Mouse (Mus musculus) neural tube, embryonic 11.5 days (tissue): ENCODE results near the gene Acsl4. TPM values are rescaled to one million over a fixed set of nuclear protein-coding genes. Genes with fewer than 3 reads are reported as not detected.
A peak's percentile ranks its signal among the peaks of the same experiment; 100 is the strongest.

Source experiments
- ATAC-seq: fragments of 200-750 bp; cut with Nextera tagmentation; 2 replicates; pipeline ENCODE4 v1.8.0; 2017; ENCODE audit warnings: moderate number of reproducible peaks, mild to moderate bottlenecking, moderate TSS enrichment, moderate library complexity; ENCODE audit not compliant: insufficient read depth, low FRiP score, low TSS enrichment
- DNase-seq: peaks from one replicate; pipeline ENCODE4 v3.0.0-alpha.2; 2015; ENCODE audit warnings: low spot score
- H3K27ac ChIP-seq: fragments of 300-500 bp; sonication (generic); 2 replicates; pipeline ENCODE4 v1.5.1; 2014; ENCODE audit warnings: low read depth, mild to moderate bottlenecking, low read length
- H3K27me3 ChIP-seq: fragments of 300-500 bp; sonication (generic); 2 replicates; pipeline ENCODE4 v1.6.1; 2014; ENCODE audit warnings: mild to moderate bottlenecking, low read length, mixed read lengths; ENCODE audit not compliant: control insufficient read depth, insufficient read depth
- H3K36me3 ChIP-seq: fragments of 300-500 bp; sonication (generic); 2 replicates; pipeline ENCODE4 v1.6.1; 2014; ENCODE audit warnings: mild to moderate bottlenecking, low read length, moderate library complexity, mixed read lengths; ENCODE audit not compliant: control insufficient read depth, insufficient read depth
- H3K4me1 ChIP-seq: fragments of 300-500 bp; sonication (generic); 2 replicates; pipeline ENCODE4 v1.6.1; 2014; ENCODE audit warnings: low read length, mixed read lengths; ENCODE audit not compliant: control insufficient read depth, insufficient read depth
- H3K4me2 ChIP-seq: fragments of 300-500 bp; sonication (generic); 2 replicates; pipeline ENCODE4 v1.6.1; 2014; ENCODE audit warnings: low read depth, mild to moderate bottlenecking, moderate library complexity
- H3K4me3 ChIP-seq: fragments of 300-500 bp; sonication (generic); 2 replicates; pipeline ENCODE4 v1.5.1; 2014; ENCODE audit warnings: low read depth, low read length
- H3K9ac ChIP-seq: fragments of 300-500 bp; sonication (generic); 2 replicates; pipeline ENCODE4 v1.6.1; 2014; ENCODE audit warnings: mild to moderate bottlenecking, low read length
- H3K9me3 ChIP-seq: fragments of 300-500 bp; sonication (generic); 2 replicates; pipeline ENCODE4 v1.6.1; 2016; ENCODE audit warnings: low read length; ENCODE audit not compliant: control insufficient read depth
- WGBS: fragments of 180-500 bp; shearing (Covaris S2); extraction: QIAGEN DNeasy Blood & Tissue Kit; methylation state at CpG from one replicate; pipeline ENCODE4 v1.1.7; 2014; 5-methylcytosine and 5-hydroxymethylcytosine counted together
- polyA plus RNA-seq: library from polyadenylated mRNA; unstranded; fragments of >200 nt; fragmentation: Nextera tagmentation; extraction: Ambion mirVana; gene quantifications from 2 replicates; pipeline ENCODE4 v1.2.1, GENCODE M21; 2014

The Acsl4 gene
- polyA plus RNA-seq, 1 experiment from 2014 or later: 31.2 TPM

DNA sequence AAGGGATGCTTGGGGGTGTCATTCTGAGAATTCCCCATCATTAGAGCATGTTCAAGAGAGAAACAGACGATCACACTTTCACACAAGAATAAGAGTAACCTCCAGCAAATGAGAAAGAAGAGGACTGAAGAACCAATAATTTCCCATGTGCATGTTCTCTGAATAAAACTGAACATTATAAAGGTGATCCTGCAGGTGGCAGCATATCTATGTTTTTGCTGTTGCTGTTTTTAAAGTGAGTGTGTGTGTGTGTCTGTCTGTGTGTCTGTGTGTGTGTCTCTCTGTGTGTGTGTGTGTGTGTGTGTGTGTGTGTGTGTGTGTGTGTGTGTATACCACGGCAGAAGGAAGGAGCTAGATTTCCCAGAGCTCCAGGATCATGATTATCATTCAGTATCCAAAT is 64.6 kb downstream of the Acsl4 start:
- Histone ChIP-seq H3K36me3 (no peaks in the 10 kb centered on the region), H3K4me3 (no peak overlapping the region), H3K4me2 (no peak overlapping the region), H3K27ac (no peak overlapping the region), H3K9ac (no peak overlapping the region), H3K27me3 (no peaks in the 10 kb centered on the region), H3K9me3 (no peaks in the 10 kb centered on the region), H3K4me1 (no peaks in the 10 kb centered on the region)
- ATAC-seq (no peak), DNase-seq (no peak)
- 96% methylated on average over 1 of the region's 2 CpGs for WGBS

DNA sequence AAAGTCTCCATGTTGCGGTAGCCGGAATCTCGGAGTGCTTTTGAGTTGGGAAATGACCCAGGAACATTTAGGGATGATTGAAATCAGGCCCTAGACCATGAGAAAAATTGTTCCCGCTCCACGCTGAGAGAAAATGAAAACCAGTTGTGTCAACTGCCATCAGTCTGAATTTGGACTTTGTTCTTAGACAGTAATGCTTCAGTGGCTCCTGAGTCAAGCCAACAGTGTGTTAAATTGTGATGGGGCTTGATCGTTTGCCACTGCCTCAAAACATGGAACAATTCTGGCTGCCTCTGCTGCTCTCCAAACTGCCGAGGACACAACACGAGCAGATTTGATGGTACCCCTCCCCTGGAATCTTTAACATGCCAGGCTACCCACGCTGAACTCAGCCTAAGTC is 74.2 kb downstream of the Acsl4 start:
- no peaks in the 10 kb centered on the region for H3K36me3 ChIP-seq
- H3K9ac ChIP-seq: no peak overlapping the region
- H3K4me3 ChIP-seq: no peak overlapping the region
- ATAC-seq (no peak), DNase-seq (no peak)
- H3K9me3 ChIP-seq: no peaks in the 10 kb centered on the region
- H3K4me1 ChIP-seq: no peaks in the 10 kb centered on the region
- H3K27ac ChIP-seq: no peak overlapping the region
- H3K27me3 ChIP-seq: no peaks in the 10 kb centered on the region
- WGBS: 70% methylated on average over 9 of the region's 9 CpGs
- H3K4me2 ChIP-seq: no peak overlapping the region

GRCm38 (mm10) chrX:142315270-142315669 is 75.1 kb downstream of the Acsl4 start:
- H3K27me3 ChIP-seq: no peaks in the 10 kb centered on the region
- 73% methylated on average over 8 of the region's 8 CpGs for WGBS
- H3K4me2 ChIP-seq: no peak overlapping the region

DNA sequence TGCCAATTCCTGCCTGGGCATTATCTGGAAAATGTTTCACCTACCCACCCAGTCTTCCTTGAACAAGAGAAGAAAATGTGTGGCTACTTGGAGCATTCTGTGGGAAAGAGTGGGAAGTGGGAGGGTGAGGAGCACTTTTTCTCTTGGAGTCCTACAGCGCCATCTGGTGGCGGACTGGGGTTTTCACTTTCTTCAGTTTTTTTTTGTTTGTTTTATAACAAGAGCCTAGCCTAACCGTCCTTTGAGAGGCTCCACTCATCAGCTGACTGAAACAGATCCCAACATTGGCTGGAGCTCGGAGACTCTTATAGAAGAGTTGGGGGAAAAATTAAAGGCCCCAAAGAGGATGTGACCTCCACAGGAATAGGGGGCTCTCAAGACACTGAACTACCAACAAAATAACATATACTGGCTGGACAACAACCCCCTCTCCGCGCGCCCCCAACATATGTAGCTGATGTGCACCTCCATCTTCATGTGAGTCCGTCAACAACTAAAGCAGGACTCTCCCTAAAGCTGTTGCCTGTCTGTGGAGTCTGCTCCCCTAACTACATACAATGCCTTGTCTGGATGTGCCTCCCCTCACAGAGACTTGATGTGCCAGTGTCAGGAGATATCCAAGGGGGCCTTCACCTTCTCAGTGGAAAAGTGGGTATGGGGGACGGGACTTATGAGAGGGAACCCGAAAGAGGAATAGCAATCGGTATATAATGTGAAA is 75.9 kb downstream of the Acsl4 start:
- ATAC-seq: peak; percentile 35; the same call in 1 of the 2 replicates

More at GRCm38 (mm10) chrX:142315270-142315669, 75.1 kb downstream of the Acsl4 start:
- Histone ChIP-seq H3K4me3 (no peak overlapping the region), H3K27ac (no peak overlapping the region), H3K9me3 (no peaks in the 10 kb centered on the region), H3K36me3 (no peaks in the 10 kb centered on the region), H3K4me1 (no peaks in the 10 kb centered on the region), H3K9ac (no peak overlapping the region)
- DNase-seq: no peak
- no peak for ATAC-seq

GRCm38 (mm10) chrX:142310431-142310830 is 79.9 kb downstream of the Acsl4 start:
- H3K27ac ChIP-seq: no peak overlapping the region
- no peak overlapping the region for H3K4me2 ChIP-seq
- no peaks in the 10 kb centered on the region for H3K27me3 ChIP-seq
- no peak for ATAC-seq
- no peak overlapping the region for H3K4me3 ChIP-seq
- no peaks in the 10 kb centered on the region for H3K9me3 ChIP-seq
- H3K9ac ChIP-seq: no peak overlapping the region
- DNase-seq: no peak
- WGBS: 64% methylated on average over 5 of the region's 5 CpGs
- no peaks in the 10 kb centered on the region for H3K36me3 ChIP-seq
- H3K4me1 ChIP-seq: no peaks in the 10 kb centered on the region

More for the DNA sequence above, 75.9 kb downstream of the Acsl4 start:
- WGBS: 50% methylated on average over 11 of the region's 11 CpGs
- DNase-seq: peak; percentile 63
- H3K9me3 ChIP-seq: no peaks in the 10 kb centered on the region
- no peaks in the 10 kb centered on the region for H3K27me3 ChIP-seq
- H3K4me1 ChIP-seq: no peaks in the 10 kb centered on the region
- H3K4me2 ChIP-seq: no peak overlapping the region
- H3K4me3 ChIP-seq: no peak overlapping the region
- H3K36me3 ChIP-seq: no peaks in the 10 kb centered on the region
- no peak overlapping the region for H3K27ac ChIP-seq
- H3K9ac ChIP-seq: no peak overlapping the region

DNA sequence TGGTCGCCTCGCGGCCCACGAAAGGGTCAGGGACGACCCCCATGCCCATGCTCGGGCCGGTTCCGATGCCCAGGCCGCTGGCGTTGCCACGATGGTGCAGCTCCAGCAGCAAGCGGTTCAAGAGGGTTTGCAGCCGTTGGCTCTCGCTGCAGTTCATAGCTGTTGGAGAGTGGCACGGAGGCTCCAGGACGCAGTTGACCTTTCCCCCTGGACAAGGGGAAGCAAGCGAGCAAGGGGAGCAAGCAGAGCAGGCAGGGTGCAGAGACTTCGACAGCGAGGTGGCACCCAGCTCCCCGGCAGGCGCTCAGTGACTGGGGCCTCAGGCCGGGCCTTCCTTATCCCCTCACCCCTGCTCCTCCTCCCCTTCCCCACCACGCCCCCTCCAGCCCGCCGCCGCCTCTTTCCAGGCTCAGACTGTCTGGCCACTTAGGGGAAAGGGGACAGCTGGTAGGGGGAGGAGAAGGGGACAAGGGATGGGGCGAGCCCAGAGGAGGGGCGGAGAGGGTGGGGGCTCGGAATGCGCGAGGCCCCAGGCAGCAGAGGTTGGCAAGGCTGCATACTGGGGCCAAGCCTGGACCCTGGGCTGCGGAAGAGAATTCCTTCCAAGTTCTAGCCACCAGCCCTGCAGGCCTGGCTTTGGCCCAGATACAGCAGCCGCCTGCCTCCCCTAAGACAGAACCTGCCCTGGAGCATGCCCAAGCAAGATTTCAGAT is 84.3 kb downstream of the Acsl4 start, which contains the start of gene Kcne1l:
TSS of gene Kcne1l (minus strand) at position 426 of the 713 bp plus-strand sequence.
- Histone ChIP-seq H3K27ac (no peak within 1 kb of the TSS), H3K9ac (peak within 1 kb of the TSS; percentile 33), H3K4me3 (peak within 1 kb of the TSS; percentile 27), H3K27me3 (peaks cover 5% of the 10 kb centered on the region), H3K4me1 (no peaks in the 10 kb centered on the region), H3K9me3 (no peaks in the 10 kb centered on the region), H3K4me2 (peak within 1 kb of the TSS; percentile 45), H3K36me3 (no peaks in the 10 kb centered on the region)
- ATAC-seq (peak; percentile 77), DNase-seq (peak; percentile 65)
- 28% methylated on average over 30 of the region's 33 CpGs for WGBS

- peak; percentile 40 for DNase-seq
- H3K4me1 ChIP-seq: no peaks in the 10 kb centered on the region
- H3K9ac ChIP-seq: peak overlapping the region; percentile 33
- peaks cover 5% of the 10 kb centered on the region for H3K27me3 ChIP-seq
- peak; percentile 74 for ATAC-seq
- peak overlapping the region; percentile 45 for H3K4me2 ChIP-seq
- 26% methylated on average over 35 of the region's 35 CpGs for WGBS
- no peaks in the 10 kb centered on the region for H3K36me3 ChIP-seq
- H3K27ac ChIP-seq: no peak overlapping the region
- no peaks in the 10 kb centered on the region for H3K9me3 ChIP-seq
- H3K4me3 ChIP-seq: peak overlapping the region; percentile 27
These were observed 85.1 kb downstream of the Acsl4 start for GRCm38 (mm10) chrX:142305010-142305868.

DNA sequence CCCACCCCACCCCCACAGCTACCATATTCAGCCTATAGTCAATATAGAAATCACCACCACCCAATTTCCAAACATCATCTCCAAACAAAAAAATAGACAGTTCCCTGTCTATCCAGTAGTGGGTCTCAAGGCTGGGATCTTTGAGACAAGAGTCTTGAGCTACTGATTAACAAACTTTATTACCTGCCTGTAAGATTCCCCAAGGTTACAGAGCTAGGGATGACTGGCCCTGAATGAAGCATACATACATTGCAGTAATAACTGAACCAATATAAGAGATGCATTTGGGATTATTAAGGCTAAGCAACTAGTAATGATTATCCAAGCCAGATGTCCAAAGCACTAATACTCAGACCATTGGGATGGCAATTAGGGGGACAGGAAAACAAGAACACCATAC is 85.7 kb downstream of the Acsl4 start:
- Histone ChIP-seq H3K27ac (no peak overlapping the region), H3K4me1 (no peaks in the 10 kb centered on the region), H3K9me3 (no peaks in the 10 kb centered on the region), H3K9ac (no peak overlapping the region), H3K4me2 (no peak overlapping the region), H3K36me3 (no peaks in the 10 kb centered on the region), H3K27me3 (peaks cover 5% of the 10 kb centered on the region), H3K4me3 (no peak overlapping the region)
- DNase-seq (no peak), ATAC-seq (no peak)
